Mouse (Mus musculus) frontal cortex, postnatal 10 days (tissue): ENCODE results near the gene Angptl4.
"Not testable (repeated sequence)": the region's sequence is repeated elsewhere in the genome, so short reads cannot be mapped to it uniquely, and the experiment has no call there.

Experiments
- DNase-seq, 2 experiments: peaks; one replicate each; pipeline ENCODE4 v3.0.0; 2022; ENCODE audit warnings: low spot score in 2 of 2, mixed read lengths in 1 of 2

Gene Angptl4

GRCm38 (mm10) chr17:33781124-33781977 is at the start of gene Angptl4:
Angptl4 (minus strand) TSS chr17:33781830.
- peak; percentile 20 to 29 for DNase-seq

- no peak for DNase-seq
These were observed 47.9 kb upstream of the Angptl4 start for GRCm38 (mm10) chr17:33829561-33829960.

GRCm38 (mm10) chr17:33828892-33829291 is 47.3 kb upstream of the Angptl4 start:
- no peak for DNase-seq

GRCm38 (mm10) chr17:33826850-33827249 is 45.2 kb upstream of the Angptl4 start:
- peak in 1 of 2 experiments; percentile 56 for DNase-seq

- no peak for DNase-seq
These were observed 43.8 kb upstream of the Angptl4 start for GRCm38 (mm10) chr17:33825462-33825861.

GRCm38 (mm10) chr17:33824997-33825330 is 43.3 kb upstream of the Angptl4 start:
- DNase-seq: not testable (repeated sequence)

GRCm38 (mm10) chr17:33824084-33824996 is 42.7 kb upstream of the Angptl4 start, which contains the start of the genes Rps28 and Ndufa7:
Rps28 (minus strand) TSS chr17:33824562.
Ndufa7 (plus strand) TSS chr17:33824572.
- peak; percentile 95 to 98 for DNase-seq

- DNase-seq: not testable (repeated sequence)
These were observed 41.5 kb upstream of the Angptl4 start for GRCm38 (mm10) chr17:33823171-33823570.

GRCm38 (mm10) chr17:33822436-33822959 is 40.9 kb upstream of the Angptl4 start:
- DNase-seq: no peak

- DNase-seq: peak in 1 of 2 experiments; percentile 46
These were observed 36.5 kb upstream of the Angptl4 start for GRCm38 (mm10) chr17:33817969-33818643.

- DNase-seq: peak; percentile 86
These were observed 35.7 kb upstream of the Angptl4 start for GRCm38 (mm10) chr17:33817184-33817968.

- DNase-seq: no peak
These were observed 35.0 kb upstream of the Angptl4 start for GRCm38 (mm10) chr17:33816612-33817011.

GRCm38 (mm10) chr17:33815399-33815798 is 33.8 kb upstream of the Angptl4 start:
- DNase-seq: no peak

GRCm38 (mm10) chr17:33812990-33813389 is 31.4 kb upstream of the Angptl4 start:
- no peak for DNase-seq

GRCm38 (mm10) chr17:33812475-33812874 is 30.8 kb upstream of the Angptl4 start:
- no peak for DNase-seq

GRCm38 (mm10) chr17:33811142-33811516 is 29.5 kb upstream of the Angptl4 start:
- no peak for DNase-seq

- DNase-seq: peak; percentile 85 to 92
These were observed 28.9 kb upstream of the Angptl4 start, which contains the start of gene Kank3 for GRCm38 (mm10) chr17:33810334-33811141. Kank3 (plus strand) TSS chr17:33810519.

GRCm38 (mm10) chr17:33808192-33808591 is 26.6 kb upstream of the Angptl4 start:
- DNase-seq: no peak

GRCm38 (mm10) chr17:33807181-33807888 is 25.7 kb upstream of the Angptl4 start:
- DNase-seq: no peak
